ENCODE assay signal across 8 mouse cellular contexts in the genomic region with DNA sequence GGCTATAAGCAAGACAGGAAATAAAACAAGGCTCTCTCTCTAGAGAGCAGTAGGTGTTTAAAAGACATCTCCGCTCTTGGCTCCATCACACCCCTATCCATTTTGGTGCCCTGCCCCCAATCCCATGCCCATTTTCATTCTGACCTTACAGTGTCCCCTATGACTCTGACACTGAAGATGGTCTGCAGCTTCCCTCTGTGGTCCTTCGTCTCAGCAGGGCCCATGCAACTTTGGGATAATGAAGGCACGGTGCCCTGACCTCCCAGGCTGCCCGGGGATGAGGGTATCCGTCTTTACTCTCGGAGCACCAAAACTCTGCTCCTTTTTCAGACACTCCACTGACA. TPM values are rescaled to one million over a fixed set of nuclear protein-coding genes. Genes with fewer than 3 reads are reported as not detected.
DNase-seq lines count a peak whose midpoint lies in the region; ATAC-seq and TF ChIP-seq lines count a peak whose summit lies in the region.

No protein-coding gene starts in this region.

- no peak overlapping the region for H3K9ac ChIP-seq in lung, embryonic 14.5 days
- H3K9ac ChIP-seq in hindbrain, postnatal 0 days (replicated peaks; ENCODE audit: low read length): no peak overlapping the region

- no peaks in the 10 kb centered on the region for H3K9me3 ChIP-seq in lung, embryonic 14.5 days (ENCODE audit: low read depth, low read length)
- no peaks in the 10 kb centered on the region for H3K9me3 ChIP-seq in hindbrain, postnatal 0 days (ENCODE audit: low read length)

- peak overlapping the region; percentile 81 for H3K4me2 ChIP-seq in lung, embryonic 14.5 days
- H3K4me2 ChIP-seq in hindbrain, postnatal 0 days (ENCODE audit: low read depth, low read length): peak overlapping the region; percentile 86
- H3K4me2 ChIP-seq in myocyte (ENCODE audit: low read depth): peak overlapping the region; percentile 79

- H3K79me2 ChIP-seq in myocyte (ENCODE audit: control insufficient read depth, insufficient read depth): peaks cover 27% of the 10 kb centered on the region

- no peak overlapping the region for H3K4me3 ChIP-seq in cerebellum, adult 2 months (replicated peaks; ENCODE audit: insufficient read depth, low read depth, low read length)
- no peak overlapping the region for H3K4me3 ChIP-seq in lung, embryonic 14.5 days (ENCODE audit: low read depth, low read length)
- no peak overlapping the region for H3K4me3 ChIP-seq in hindbrain, postnatal 0 days (ENCODE audit: low read length)
- H3K4me3 ChIP-seq in myocyte: no peak overlapping the region

- WGBS in cerebellum, adult 2 months: 82% methylated on average over 6 of the region's 6 CpGs
- WGBS in lung, embryonic 14.5 days: 69% methylated on average over 6 of the region's 6 CpGs
- 79% methylated on average over 6 of the region's 6 CpGs for WGBS in hindbrain, postnatal 0 days

- no peaks in the 10 kb centered on the region for H3K36me3 ChIP-seq in lung, embryonic 14.5 days (ENCODE audit: insufficient read depth)
- H3K36me3 ChIP-seq in hindbrain, postnatal 0 days (ENCODE audit: insufficient read depth, low read length): no peaks in the 10 kb centered on the region
- no peaks in the 10 kb centered on the region for H3K36me3 ChIP-seq in myocyte (ENCODE audit: control insufficient read depth, insufficient read depth)

- H3K4me1 ChIP-seq in cerebellum, adult 2 months (ENCODE audit: control insufficient read depth, insufficient read depth, low read length): peaks cover 18% of the 10 kb centered on the region
- peaks cover 25% of the 10 kb centered on the region; the same call in 1 of the 2 replicates for H3K4me1 ChIP-seq in lung, embryonic 14.5 days (ENCODE audit: insufficient read depth)
- 0 out of 2 replicates have a peak, but pooled peaks cover 10% of the 10 kb centered on the region for H3K4me1 ChIP-seq in hindbrain, postnatal 0 days (ENCODE audit: insufficient read depth, low read length)

- ATAC-seq in lung, embryonic 14.5 days (ENCODE audit: insufficient read depth): no peak
- ATAC-seq in hindbrain, postnatal 0 days: no peak
- ATAC-seq in monocyte, adult 5-6 weeks (replicated peaks; ENCODE audit: insufficient number of reproducible peaks, low FRiP score, low TSS enrichment, poor library complexity, severe bottlenecking): no peak

- no peaks in the 10 kb centered on the region for H3K27me3 ChIP-seq in cerebellum, adult 2 months (ENCODE audit: control insufficient read depth, insufficient read depth, low read length)
- H3K27me3 ChIP-seq in lung, embryonic 14.5 days (ENCODE audit: insufficient read depth, low read length): no peaks in the 10 kb centered on the region
- no peaks in the 10 kb centered on the region for H3K27me3 ChIP-seq in hindbrain, postnatal 0 days (ENCODE audit: insufficient read depth, low read length)
- H3K27me3 ChIP-seq in myocyte (ENCODE audit: control insufficient read depth, insufficient read depth, insufficient read length): no peaks in the 10 kb centered on the region

- no peak for TF ChIP-seq POLR2A in cerebellum, adult 2 months (IDR thresholded peaks at IDR 0.05; ENCODE audit: borderline replicate concordance, insufficient read depth, low read length)
- TF ChIP-seq POLR2A in myocyte (IDR thresholded peaks at IDR 0.05; ENCODE audit: insufficient read length, low read depth): no peak

- no peak for DNase-seq in cerebellum, adult 2 months
- DNase-seq in cerebellum, postnatal 10 days: no peak
- DNase-seq in lung, embryonic 14.5 days: no peak
- no peak for DNase-seq in lung, postnatal 4 days
- no peak for DNase-seq in hindbrain, postnatal 0 days (ENCODE audit: low spot score)
- DNase-seq in ovary, postnatal 14 days (ENCODE audit: low spot score): no peak

- no peak for TF ChIP-seq CTCF in cerebellum, adult 2 months (IDR thresholded peaks at IDR 0.05; ENCODE audit: borderline replicate concordance, insufficient read depth, low read depth, low read length)
- no peak for TF ChIP-seq CTCF in lung, embryonic 14.5 days (IDR thresholded peaks at IDR 0.05; ENCODE audit: low read depth)
- no peak for TF ChIP-seq CTCF in hindbrain, postnatal 0 days (IDR thresholded peaks at IDR 0.05; ENCODE audit: low read depth)

- 0 out of 2 replicates have a peak overlapping the region, but pooled peaks have one; percentile 87 for H3K27ac ChIP-seq in cerebellum, adult 2 months (ENCODE audit: insufficient read depth, low read length)
- peak overlapping the region; percentile 99; the same call in 1 of the 2 replicates for H3K27ac ChIP-seq in lung, embryonic 14.5 days (ENCODE audit: low read depth)
- H3K27ac ChIP-seq in hindbrain, postnatal 0 days: peak overlapping the region; percentile 91; the same call in 1 of the 2 replicates

- no peak overlapping the region for H3ac ChIP-seq in myocyte (ENCODE audit: control insufficient read depth, insufficient read length)

TF ChIP-seq in myocyte, 11 proteins besides CTCF, POLR2A, EP300 and RAD21:
- TF ChIP-seq E2F4 (IDR thresholded peaks at IDR 0.05; ENCODE audit: insufficient read depth): no peak
- no peak for TF ChIP-seq TCF12 (IDR thresholded peaks at IDR 0.05; ENCODE audit: insufficient read depth, poor library complexity, severe bottlenecking)
- TF ChIP-seq SRF (IDR thresholded peaks at IDR 0.05; ENCODE audit: control insufficient read depth, insufficient read length, low read depth): no peak
- no peak for TF ChIP-seq POLR2AphosphoS2 (IDR thresholded peaks at IDR 0.05; ENCODE audit: insufficient read length, low read depth)
- no peak for TF ChIP-seq REST (IDR thresholded peaks at IDR 0.05; ENCODE audit: insufficient read depth, insufficient read length)
- TF ChIP-seq MYOG (IDR thresholded peaks at IDR 0.05; ENCODE audit: control insufficient read depth in 1 of 3, insufficient read depth in 1 of 3, insufficient read length in 2 of 3, low read depth in 2 of 3): no peak
- no peak for TF ChIP-seq USF1 (IDR thresholded peaks at IDR 0.05; ENCODE audit: low read depth)
- TF ChIP-seq TCF3 (IDR thresholded peaks at IDR 0.05; ENCODE audit: insufficient read length, low read depth): no peak
- no peak for TF ChIP-seq MAX (IDR thresholded peaks at IDR 0.05; ENCODE audit: low read depth)
- no peak for TF ChIP-seq CEBPB (IDR thresholded peaks at IDR 0.05; ENCODE audit: insufficient read depth, poor library complexity, severe bottlenecking)
- no peak for TF ChIP-seq MYOD1 (IDR thresholded peaks at IDR 0.05; ENCODE audit: control insufficient read depth in 1 of 3, insufficient read length in 2 of 3, low read depth in 2 of 3)

RNA-seq across cellular contexts. Expression of gene H6pd, which starts 0.7 kb away (rescaled TPM):
- 11.6 and 14.1 TPM in 2 replicates for polyA plus RNA-seq in cerebellum, adult 2 months (2012; rRNA removed)
- 20.4 and 22.0 TPM in 2 replicates for polyA plus RNA-seq in lung, embryonic 14.5 days (2014; fragmentation: Nextera tagmentation; extraction: Ambion mirVana)
- 15.0 and 16.9 TPM in 2 replicates for total RNA-seq in hindbrain, postnatal 0 days (2014; rRNA removed)
- 3.0 and 3.4 TPM in 2 replicates for polyA plus RNA-seq in hindbrain, postnatal 0 days (2015; fragmentation: Nextera tagmentation; extraction: Ambion mirVana)
- 21.8 TPM for polyA plus RNA-seq in myocyte (2012; fragmentation: generic; extraction: Trizol)
- 19.1 to 35.1 TPM (median 21.1 TPM) in 3 replicates for total RNA-seq in monocyte, adult 5-6 weeks (2017)

RNA-seq across cellular contexts. Expression of gene Spsb1, which starts 54.7 kb away (rescaled TPM):
- 25.3 and 26.3 TPM in 2 replicates for polyA plus RNA-seq in cerebellum, adult 2 months (2012; rRNA removed)
- 17.0 and 17.1 TPM in 2 replicates for polyA plus RNA-seq in lung, embryonic 14.5 days (2014; fragmentation: Nextera tagmentation; extraction: Ambion mirVana)
- 13.7 and 18.4 TPM in 2 replicates for total RNA-seq in hindbrain, postnatal 0 days (2014; rRNA removed)
- 8.9 and 9.2 TPM in 2 replicates for polyA plus RNA-seq in hindbrain, postnatal 0 days (2015; fragmentation: Nextera tagmentation; extraction: Ambion mirVana)
- 22.6 TPM for polyA plus RNA-seq in myocyte (2012; fragmentation: generic; extraction: Trizol)
- total RNA-seq in monocyte, adult 5-6 weeks (2017): 0.39 TPM in 1 of 3 replicates, not detected in the others
